Mouse (Mus musculus) E14TG2a.4 (cell line): ENCODE results near the gene Hoxa4.

ENCODE experiments used
- CTCF ChIP-seq: conservative IDR thresholded peaks from 2 replicates; pipeline ENCODE4 v1.5.1; 2014; ENCODE audit warnings: low read length
- POU5F1 ChIP-seq: IDR thresholded peaks from 2 replicates; pipeline ENCODE4 v1.6.1; 2014; ENCODE audit warnings: low read length, borderline replicate concordance

DNA sequence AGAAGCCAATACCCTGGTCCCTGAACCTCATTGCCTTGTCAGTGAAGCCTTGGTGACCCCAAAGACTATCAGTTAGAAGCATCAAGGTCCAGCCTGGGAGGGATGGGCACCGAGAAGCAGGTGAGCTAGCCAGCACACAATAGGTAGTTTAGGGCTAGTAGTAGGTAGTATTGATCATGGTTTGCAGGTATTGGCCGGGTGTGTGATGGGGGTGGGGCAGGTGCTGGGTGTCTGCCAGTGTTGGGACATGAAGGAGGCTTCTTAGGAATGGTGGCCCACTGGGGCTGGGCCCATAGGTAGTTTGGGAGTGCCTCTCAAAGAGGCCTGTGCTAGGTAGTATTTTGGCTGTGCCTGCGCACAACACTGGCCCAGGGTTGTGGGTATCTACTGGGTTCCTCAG is 23.5 kb upstream of the Hoxa4 start:
- TF ChIP-seq CTCF: no peak
- no peak for TF ChIP-seq POU5F1
